Mouse (Mus musculus) layer of hippocampus, postnatal 25 days (tissue): Measurements from ENCODE around the gene Sipa1l2. TPM values are rescaled to one million over a fixed set of nuclear protein-coding genes. Genes with fewer than 3 reads are reported as not detected.
"Not testable (repeated sequence)": the region's sequence is repeated elsewhere in the genome, so short reads cannot be mapped to it uniquely, and the experiment has no call there.

Experiments used
- DNase-seq, 2 experiments: peaks; one replicate each; pipeline ENCODE4 v3.0.0; 2022; ENCODE audit warnings: mixed read lengths in 2 of 2, low spot score in 1 of 2; ENCODE audit errors: extremely low spot score in 1 of 2
- total RNA-seq, 2 experiments: library from RNA; stranded (reverse); gene quantifications; 2 replicates each; pipeline ENCODE4 v1.2.3; 2021

Gene Sipa1l2
- total RNA-seq, 2 experiments from 2014 or later = 62.1 to 62.7 TPM

DNA sequence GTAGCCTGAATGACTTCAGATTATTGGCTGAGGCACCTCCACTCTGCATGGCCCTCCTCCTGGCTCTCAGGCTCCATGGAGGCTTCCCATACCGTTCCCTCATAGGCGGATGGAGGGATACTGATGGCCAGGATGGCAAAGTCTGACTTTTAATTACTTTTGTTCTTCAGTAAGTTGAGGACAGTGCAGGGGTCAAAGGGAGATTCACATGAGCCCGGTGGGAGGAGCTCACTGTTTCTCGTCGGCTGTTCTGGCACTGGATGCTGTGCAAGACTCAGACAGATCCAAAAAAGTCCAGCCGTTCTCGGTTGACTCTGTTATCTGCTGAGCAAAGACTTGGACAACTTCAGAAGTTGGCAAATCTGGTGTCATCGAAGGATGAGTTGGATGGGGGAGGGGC lies 155.0 kb downstream of the Sipa1l2 start:
- DNase-seq = no peak

DNA sequence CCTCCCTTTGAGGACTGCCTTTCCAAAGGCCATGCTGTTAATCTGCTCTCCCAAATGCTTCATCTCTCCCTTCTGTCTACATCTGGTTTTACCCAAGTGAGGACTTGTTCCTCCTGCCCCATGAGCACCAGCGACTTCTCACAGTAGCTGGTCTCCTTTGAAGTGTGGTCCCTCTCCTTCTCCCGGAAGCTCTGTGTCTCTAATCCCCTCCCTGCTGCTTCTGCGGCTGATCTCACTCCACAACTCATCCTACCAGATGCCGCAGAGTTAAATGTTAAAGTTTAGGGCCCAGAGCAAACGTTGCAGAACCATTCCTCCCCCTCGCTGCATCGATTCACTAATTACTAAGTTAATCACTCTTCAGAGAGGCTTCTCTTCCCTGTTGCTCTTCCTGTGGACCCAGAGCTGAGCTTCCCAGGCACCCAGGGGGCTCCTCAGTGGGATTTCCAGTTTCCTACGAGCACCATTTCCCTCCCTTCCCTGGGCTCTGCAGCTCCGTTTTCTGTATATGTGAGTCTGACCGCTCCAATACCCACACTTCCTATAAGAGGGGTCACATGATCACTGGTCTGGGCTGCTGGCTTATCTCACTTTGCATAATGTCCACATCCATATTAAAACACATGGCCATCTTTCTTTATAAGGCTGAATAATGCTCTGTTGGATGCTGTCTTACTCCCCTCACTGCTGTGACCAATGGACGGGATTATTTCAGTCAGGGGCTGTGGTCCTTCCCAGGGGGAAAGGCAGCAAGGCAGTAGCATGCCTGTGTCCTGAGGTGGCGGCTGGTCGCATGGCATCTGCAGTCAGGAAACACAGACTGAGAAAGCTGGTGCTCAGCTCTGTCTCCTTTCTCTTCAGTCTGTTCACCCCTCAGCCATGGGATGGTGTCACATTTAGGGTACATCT lies 156.4 kb downstream of the Sipa1l2 start:
- no peak for DNase-seq

DNA sequence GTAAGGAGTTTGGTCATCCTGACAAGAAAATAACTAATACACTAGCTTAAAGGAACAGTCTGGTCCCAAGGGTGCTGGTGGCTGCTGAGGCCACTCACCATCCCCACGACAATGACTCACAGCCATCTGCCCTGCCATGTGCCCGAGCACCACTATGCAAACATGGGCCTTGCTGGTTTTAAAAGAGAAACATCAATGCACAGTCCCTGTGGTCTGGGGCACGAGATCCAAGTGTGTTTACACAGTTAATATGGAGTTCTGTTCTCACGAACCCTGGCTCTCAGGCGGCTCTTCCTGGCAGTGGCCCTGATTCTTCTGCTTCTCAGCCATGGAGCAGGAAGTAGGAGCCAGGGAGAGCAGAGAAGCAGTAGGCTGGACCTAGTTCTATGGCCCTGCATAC lies 159.0 kb downstream of the Sipa1l2 start:
- DNase-seq = no peak

GRCm38 (mm10) chr8:125407672-125408071 lies 161.9 kb downstream of the Sipa1l2 start:
- no peak for DNase-seq

DNA sequence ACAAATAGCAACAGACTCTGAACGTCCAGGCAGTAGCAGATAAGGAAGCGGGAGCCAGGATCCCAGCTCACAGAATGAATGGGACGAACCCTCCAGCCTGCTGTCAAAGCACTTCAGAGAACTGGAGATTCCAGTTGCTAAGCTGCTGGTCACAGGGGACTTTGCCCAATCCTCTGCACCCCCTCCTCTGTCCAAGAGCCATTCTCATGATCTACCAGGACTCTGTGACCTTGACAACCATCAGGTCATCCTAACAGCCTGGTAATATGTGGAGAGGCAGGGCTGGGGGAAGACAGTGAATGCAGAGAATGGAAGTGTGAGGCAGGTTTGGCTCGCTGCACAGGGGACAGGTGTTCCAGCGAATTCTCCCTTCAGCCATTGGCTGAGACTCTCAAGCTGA lies 163.2 kb downstream of the Sipa1l2 start:
- DNase-seq = no peak

- no peak for DNase-seq
Observed at GRCm38 (mm10) chr8:125401350-125401749, 168.3 kb downstream of the Sipa1l2 start.

- DNase-seq = no peak
Observed at GRCm38 (mm10) chr8:125397981-125398380, 171.6 kb downstream of the Sipa1l2 start.

DNA sequence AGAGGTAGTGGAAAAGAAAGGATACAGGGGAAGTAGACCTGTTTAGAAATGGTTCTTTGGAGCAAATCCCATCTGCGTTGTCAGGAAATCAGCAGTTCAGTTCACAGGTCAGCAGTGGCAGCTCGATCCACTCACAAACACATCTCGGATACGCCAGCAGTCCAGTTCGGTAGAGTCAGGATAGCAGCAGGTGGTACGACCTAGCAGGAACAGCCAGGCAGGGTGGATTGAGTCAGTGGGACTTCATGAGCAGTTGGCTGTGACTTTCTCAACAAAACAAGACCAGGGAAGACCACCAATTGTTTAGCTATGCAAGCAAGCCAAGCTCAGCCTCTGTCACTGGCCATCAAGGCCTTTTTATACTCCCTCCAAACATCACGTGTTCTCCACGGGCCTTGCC lies 173.9 kb downstream of the Sipa1l2 start:
- DNase-seq = not testable (repeated sequence)

GRCm38 (mm10) chr8:125395032-125395431 lies 174.6 kb downstream of the Sipa1l2 start:
- DNase-seq = no peak

GRCm38 (mm10) chr8:125391685-125392084 lies 177.9 kb downstream of the Sipa1l2 start:
- DNase-seq = no peak

- DNase-seq = no peak
Observed at GRCm38 (mm10) chr8:125391271-125391670, 178.3 kb downstream of the Sipa1l2 start.

DNA sequence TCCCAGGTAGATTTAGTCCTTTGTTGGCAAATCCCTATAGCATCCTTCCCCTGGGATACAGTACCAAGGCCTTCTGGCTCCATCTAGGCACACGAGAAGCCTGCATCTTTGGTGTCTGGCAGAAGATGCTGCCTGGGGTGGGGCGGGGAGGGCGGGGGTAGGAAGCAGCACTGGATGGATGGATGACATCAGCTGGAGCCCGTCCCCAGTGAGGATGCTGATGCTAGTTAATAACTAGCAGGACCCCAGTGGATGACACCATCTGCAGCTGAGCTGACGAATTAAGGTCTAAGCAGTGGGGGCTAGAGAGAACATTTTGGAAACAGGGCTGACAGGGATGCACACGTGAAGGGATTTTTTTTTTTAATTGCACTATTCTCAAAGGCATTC lies 179.1 kb downstream of the Sipa1l2 start:
- no peak for DNase-seq

GRCm38 (mm10) chr8:125389756-125390505 lies 179.7 kb downstream of the Sipa1l2 start:
- DNase-seq = peak; percentile 54 to 69

DNA sequence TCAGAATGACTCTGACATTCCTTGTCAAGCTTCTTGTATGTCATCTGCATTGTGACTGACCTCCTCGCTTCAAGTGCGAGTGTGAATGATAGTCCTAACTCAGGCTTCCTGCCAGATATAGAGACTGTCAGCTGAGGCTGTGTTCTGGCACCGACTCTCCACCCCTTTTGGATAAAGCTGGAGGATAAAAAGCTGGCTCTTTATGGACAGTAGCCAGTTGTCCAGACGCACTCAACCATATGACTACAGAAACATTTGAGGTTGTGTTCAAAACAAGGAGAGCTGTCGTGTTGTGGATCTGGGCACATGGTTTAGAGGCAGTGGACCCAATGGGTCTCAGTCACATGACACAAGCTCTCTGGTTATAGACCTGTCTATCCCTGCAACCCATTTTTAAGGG lies 180.3 kb downstream of the Sipa1l2 start:
- no peak for DNase-seq

DNA sequence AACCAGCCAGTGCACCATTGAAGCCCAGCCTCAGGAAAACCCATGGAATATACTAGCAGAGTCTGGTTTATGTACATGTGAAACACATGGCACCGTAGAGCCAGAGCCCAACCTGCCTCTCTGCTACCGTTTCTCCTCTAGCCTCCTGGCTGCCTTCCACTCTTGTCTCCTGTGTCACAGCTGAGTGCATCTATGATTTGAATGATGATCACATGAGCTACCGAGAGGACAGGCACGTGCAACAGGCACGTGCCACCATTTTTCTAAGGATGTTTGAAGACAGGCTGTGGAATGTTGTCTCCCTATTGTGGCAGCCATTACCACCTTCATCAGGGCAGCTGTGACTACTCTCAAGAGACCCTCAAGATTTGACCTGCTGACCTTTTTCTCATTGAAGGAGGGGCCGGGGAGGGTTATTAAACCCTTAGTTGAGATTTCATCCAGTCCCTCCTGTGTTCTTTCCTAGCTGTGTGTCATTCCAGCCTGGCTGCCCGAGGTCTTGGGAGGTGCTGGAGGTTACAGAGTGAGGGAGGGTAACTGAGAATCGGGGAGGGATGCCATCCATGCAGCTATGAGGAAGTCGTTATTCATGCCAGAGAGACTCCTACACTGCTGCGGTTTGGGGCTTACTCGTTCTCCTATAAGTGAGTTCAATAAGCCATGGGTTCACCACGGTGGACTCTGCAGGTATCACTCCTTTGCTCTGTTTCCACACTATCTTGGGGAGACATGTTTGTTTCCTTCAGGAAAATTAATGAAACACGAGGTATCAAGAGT lies 181.0 kb downstream of the Sipa1l2 start:
- no peak for DNase-seq

DNA sequence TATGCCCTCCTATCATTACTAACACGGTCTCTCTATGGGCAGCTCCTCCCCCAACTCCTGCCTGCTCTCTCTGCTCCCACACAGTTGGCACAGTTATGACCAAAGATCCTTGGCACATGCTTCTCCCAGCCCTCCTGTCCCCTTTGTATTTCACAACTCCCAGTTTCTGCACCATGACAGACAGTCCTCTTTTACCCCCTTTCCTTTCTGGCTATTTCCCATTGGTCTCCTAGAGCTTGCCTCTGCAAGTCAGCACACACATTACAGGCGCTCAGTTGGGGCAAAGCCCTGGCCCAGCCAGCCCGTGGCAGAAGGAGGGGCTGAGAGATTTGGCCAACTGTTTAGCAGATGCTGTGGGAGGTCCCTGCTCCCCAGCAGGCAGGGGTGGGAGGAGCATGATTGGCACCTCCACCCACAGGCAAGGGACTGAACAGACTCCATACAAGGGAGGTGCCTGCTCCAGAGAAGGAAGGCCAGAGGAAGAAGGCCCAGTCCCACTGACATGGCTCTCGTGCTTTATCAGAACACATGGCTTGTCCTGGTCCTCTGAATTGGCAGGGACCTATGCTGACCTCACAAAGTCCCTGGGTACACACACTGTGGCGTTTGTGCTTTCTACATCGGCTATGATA lies 184.0 kb downstream of the Sipa1l2 start:
- DNase-seq = peak; percentile 37 to 56

DNA sequence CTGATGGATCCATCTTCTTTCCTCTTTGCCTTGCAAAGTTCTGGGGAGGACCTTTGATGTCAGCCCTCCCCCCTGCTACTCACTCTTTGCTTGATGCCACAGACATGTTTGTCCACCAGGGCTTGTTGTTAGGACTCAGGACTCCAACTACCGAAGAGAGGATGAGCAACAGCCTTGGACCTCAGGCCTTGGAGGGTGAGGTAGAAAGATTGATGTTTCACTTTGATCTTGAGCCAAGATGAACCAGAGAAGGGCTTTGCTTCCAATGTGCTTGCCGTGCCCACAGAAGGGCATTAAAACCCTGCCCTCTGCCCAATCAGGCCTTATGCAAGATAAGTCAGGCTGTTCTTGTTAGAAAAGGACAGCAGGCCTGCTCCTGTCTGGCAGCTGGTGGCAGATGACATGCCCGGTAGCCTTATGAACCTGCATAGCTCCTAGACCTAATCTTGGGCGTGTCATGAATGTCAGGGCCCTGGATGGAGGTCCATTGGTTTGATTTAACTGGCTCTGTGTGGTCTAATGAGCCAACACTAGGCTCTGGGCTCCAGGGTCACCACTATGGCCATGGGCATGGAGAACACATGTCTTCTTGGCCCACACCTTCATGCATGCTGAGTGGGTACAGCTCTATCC lies 184.9 kb downstream of the Sipa1l2 start:
- DNase-seq = no peak

DNA sequence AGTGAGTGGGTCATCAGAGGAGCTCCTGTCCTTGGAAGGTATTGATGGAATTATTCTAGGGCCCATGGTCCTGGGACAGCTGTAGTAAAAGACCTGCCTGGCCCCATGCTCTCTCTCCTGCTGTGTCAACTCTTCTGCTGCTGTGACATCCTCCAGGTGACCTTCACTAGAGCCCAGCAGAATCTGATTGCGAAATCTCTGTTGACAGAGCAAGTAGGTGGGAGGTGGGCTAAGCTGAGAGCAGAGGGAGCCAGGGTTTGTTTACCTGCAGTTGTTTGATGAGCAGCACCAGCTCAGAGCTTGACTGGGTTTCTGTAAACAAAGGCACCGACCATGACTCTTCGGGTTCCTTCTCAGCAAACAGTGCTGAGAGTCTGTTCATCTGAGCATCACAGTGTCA lies 187.9 kb downstream of the Sipa1l2 start:
- DNase-seq = no peak

- DNase-seq = no peak
Observed at GRCm38 (mm10) chr8:125379939-125380338, 189.7 kb downstream of the Sipa1l2 start.

- DNase-seq = no peak
Observed at GRCm38 (mm10) chr8:125379156-125379555, 190.5 kb downstream of the Sipa1l2 start.
